Mouse (Mus musculus): ENCODE data around the gene Mylpf.

The Mylpf gene

DNA sequence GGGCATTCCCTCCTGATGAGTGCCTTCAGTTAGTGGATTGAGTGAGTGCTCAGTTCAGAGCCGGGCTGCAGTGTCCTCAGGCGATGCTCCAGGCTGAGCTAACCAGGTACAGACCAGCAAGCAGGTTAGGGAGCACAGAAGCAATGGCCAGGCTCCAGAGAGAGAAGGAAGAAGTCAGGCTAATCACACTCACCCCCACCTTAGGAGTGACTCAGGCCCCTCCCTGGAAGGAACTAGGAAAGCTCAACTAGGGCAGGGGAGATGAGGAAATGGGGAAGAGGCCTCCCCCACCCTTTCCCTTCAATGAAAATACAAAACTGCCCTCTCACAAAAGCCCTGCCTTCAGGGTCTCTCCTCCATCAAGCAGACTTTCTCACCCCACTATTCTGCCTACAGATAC lies 2.1 kb upstream of the Mylpf start:
- DNase-seq (ENCODE audit: low read depth): no peak

DNA sequence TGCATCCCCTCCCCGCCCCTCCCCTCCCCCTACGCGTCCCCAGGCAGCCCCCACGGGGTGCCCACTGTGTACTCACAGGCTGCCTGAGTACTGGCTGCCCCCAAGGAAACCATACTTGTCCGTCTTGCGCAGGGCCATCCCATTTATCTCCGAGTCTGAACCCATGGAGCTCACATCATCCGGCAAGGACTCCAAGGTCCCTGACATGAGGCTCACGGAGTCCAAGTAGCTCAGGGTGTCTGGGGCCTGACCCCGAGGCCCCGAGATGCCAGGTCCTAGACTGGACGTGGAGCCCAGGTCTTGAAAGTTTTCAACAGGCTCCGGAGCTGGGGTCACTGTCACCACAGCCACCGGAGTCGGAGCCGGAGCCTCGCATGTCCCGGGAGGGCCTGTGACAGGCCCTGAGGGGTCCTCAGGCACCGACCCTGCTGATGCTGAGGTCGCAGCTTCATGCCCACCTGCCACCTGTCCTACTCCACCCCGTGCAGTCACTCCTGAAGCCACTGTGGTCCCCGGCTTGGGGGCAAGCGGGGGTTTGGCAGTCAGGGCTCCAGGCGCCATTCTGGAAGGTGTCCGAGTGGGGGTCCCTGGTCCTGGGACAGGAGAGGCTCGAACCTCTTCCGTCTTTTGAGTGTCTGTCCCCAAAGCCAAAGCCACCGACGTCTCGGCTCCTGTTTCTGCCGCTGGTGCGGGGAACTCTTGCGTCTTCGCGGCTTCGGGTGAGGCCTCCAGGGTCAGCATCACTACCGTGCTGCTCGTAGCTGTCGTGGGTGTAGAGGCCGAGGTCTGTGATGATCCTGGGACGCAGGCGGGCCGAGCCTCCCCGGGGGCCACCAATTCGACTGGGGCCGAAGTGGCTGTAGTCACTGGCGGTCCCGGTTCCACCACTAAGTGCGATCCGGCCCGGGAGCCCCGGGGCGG lies 1.1 kb upstream of the Mylpf start:
- no peak for DNase-seq (ENCODE audit: low read depth)

DNA sequence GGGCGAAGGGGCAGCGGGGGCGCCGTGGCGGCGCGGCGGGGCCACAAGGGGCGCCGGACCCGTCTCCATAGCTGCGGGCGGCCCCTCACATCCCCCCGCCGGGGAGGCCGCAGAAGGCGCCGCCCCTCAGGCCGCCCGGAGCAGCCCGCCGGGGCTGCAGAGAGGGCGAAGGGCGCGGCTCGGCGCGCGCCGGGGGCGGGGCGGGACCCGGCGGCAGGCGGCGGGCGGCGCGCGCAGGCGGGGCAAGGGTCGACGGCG lies 466 bp upstream of the Mylpf start, which contains the start of gene Tbc1d10b:
Tbc1d10b (minus strand) TSS at position 174 of the 258 bp plus-strand sequence.
- no peak for DNase-seq (ENCODE audit: low read depth)

DNA sequence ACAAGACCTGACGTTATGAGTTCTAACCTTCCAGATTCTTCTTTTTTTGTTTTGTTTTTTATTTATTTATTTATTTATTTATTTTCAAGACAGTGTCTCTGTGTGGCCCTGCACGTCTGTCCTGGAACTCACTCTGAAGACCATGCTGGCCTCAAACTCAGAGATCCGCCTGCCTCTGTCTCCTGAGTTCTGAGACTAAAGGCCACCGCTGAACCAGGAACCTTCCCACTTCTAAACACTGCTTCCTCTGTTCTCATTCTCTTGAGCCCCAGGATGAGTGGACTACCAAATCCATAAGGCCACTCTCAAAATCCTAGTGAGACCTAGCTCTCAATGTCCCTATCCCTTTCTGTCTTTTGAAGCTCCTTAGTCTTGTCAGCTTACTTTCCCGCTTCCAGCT lies 1.2 kb downstream of the Mylpf start:
- no peak for DNase-seq (ENCODE audit: low read depth)

DNA sequence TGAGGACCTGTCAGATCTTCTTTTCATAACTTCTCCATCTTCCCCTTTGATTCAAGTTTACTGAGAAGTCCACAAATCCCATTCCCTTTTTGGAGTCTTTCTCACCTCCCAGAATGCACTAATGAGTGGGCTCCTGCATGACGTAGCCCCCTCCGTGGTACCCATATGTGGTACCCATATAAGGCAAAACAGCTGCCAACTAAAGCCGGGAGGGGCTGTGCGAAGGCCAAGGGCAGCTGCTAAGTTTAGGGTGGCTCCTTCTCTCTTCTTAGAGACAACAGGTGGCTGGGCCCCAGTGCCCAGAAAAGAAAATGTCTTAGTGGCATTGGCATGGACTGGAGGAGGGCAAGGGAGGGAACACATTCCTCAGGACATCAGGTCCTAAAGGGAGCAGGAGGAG lies 1.6 kb downstream of the Mylpf start:
- no peak for DNase-seq (ENCODE audit: low read depth)

DNA sequence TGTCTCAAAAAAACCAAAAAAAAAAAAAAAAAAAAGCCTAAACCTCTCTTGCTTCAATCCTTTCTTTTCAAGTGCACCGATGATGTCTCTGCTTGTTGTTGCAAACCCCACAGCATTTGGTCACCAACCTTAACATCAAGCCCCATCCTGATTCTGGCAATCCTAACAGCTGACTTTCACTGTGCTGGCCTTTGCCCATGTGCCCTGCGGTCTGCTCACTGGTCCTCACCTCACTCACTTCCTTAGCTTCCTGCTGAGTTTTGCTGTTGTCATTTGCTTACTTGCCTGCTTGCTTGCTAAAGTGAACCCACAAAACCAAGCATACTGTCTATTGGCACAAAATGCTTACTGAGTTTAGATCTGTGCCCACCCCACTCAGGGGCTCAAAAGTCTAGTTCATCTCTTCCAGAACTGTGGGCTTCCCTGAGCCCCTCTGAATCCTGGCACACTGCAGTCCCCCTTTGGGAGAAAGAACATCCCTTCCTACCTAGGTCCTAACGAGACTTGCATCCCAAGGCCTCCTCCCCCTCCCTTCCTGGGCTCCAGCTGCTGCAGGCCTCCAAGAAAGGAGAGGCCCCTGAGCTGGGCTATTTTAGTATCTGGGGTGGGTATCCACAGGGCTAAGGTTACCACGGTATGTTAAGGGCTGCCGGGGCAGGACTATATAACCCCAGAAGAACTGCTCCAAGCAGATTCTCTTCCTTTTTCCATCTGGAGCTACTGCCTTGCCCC lies 2.5 kb downstream of the Mylpf start:
- no peak for DNase-seq (ENCODE audit: low read depth)

DNA sequence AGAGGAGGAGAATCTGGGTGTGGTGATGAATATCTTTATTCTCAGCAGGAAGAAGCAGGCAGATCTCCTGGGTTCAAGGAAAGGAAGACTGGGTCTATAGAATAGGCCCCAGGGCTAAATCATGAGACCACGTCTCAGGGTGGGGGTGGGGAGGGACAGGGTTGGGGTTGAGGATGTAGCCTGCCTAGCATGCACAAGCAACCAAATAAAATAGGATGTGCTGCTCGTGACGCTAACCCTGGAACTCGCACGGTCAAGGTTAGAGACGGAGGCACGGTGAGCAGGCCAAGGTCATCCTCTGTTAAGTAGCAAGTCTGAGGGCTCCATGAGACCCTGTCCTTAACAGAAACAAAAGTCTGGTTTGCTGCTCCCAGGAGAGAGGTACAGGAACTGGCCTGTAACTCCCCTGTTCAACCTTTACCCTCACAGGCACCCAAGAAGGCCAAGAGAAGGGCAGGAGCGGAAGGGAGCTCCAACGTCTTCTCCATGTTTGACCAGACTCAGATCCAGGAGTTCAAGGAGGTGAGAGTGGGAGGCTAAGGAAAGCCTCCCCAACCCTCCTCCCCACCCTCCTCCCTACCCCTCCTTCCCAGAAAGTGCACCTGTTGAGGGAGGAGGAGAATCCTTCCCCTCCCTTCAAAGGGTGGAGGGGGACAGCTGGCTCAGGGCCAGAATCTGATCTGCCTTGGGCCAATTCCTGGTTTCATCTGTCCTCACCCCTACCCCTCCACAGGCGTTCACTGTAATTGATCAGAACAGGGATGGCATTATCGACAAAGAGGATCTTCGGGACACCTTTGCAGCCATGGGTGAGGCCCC lies 4.0 kb downstream of the Mylpf start:
- DNase-seq (ENCODE audit: low read depth): no peak

DNA sequence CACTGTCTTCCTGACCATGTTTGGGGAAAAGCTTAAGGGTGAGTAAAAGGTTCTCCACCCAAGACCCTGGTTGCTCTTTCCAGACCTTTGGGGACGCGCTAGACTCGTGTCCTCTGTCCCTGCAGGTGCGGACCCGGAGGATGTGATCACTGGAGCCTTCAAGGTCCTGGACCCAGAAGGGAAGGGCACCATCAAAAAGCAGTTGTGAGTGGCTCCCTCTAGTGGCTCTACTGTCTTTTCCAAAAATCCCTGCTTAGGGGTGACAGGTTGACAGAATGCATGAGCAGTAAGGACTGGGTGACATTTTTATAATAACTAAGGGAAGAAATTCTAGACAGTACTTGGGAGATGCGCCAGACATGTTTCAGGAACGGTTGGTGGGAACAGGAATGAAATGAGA lies 4.8 kb downstream of the Mylpf start:
- no peak for DNase-seq (ENCODE audit: low read depth)

DNA sequence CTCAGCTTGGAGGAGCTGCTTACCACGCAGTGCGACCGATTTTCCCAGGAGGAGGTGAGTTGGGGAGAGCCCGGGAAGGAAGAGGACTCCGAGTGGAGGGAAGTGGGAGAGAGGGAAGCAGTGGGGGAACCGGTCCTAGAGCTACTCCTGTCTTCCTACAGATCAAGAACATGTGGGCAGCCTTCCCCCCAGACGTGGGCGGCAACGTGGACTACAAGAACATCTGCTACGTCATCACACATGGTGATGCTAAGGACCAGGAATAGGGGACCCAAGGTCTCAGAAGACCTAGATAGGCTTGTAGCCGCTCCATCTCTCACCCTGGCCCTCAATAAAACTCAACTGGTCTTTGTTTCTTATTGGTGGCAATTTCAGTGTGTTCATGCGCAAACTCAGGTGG lies 5.2 kb downstream of the Mylpf start:
- DNase-seq (ENCODE audit: low read depth): no peak

DNA sequence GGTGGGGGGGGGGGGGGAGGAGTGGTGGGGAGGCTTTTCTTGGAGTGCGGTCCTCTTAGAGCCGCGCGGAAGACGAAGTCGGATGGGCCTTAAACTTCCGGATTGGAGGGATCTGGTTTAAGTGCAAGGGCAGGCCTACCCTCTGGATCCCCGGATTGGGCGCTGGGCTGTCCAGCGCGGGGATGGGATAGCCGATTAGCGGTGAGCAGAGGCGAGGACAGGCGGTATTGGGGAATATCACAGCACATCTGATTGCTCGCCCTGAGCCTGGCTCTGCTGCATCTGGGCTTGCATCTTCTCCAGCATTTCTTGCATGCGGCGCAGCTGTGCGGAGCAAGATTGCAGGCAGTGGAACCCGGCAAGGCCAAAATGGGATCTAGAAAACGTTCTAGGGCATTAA lies 5.8 kb downstream of the Mylpf start:
- no peak for DNase-seq (ENCODE audit: low read depth)

DNA sequence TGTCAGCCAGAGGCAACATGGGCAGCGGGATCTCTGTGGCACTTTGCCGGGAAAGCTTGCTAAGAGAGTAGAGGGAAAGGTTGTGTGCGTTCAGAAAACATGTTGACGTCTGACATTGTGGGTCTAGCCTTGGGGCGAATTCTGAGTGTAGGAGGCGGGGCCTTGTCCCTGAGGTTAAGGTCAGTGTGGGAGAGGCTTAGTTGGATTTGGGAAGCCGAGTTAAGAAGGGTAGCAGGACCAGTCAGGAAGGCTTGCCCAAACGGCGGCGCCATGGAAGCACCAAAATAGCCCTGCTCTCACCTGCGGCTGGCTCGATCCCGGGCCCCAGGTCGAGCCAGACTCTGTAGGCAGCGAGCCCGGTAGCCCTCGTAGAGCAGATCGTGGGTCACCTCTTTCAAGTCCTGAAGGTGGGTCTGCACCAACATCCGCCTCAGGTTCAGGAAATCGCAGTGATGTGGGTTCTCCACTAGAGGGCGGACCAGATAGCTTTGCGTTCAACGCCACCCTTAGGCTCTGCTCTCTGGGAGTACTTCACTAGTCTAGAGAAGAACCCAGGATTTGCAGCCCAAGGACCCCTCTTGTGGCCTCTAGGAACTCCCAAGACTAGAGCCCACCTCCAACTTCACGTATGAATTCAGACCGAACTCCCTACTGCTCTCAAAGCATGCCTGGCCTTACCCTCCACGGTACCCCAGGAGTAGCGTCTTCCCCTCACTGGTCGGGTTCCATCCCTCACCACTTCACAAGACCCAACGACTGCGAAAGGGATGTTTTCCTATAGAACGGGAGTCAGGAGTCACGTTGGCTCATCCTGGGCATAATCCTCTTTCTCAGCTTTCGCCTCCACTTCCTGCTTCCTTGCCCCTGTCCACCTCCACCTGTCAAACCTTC lies 6.5 kb downstream of the Mylpf start:
- no peak for DNase-seq (ENCODE audit: low read depth)

DNA sequence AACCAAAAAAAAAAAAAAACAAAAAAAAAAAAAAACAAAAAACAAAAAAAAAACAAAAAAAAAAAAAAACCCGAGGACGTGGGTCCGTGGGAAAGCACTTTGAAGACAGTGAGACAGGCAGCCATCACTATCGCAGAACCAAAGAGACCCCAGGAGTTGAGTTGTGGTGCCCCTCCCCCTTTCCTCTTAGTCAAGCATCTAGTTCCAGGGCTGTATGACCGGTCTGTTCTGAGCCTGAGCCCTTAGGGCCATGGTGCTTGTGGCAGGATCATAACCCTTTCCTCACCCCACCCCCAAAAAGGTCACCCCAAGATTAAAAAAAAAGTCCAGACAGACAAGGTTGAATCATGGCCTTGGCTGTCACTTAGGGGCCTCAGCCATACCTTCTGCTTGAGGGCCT lies 7.6 kb downstream of the Mylpf start:
- DNase-seq (ENCODE audit: low read depth): no peak

DNA sequence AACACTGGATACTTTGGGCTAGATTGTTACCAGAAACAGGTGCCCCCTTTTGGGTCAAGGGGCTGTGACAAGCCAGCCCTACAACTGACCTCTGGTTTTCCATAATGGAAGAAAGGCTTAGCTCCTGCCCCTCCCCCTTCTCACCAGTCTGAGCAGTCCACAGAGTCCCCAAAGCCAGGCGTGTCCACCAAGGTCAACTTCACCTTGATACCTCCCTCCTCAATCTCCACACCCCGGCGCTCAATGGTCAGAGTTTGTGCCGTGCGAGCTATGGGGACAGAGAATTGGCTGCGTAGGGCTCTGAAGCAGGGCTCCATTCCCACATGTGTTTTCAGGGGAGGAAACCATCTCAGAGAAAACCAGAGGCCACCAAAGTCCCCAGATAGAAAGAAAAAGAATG lies 8.8 kb downstream of the Mylpf start:
- no peak for DNase-seq (ENCODE audit: low read depth)

DNA sequence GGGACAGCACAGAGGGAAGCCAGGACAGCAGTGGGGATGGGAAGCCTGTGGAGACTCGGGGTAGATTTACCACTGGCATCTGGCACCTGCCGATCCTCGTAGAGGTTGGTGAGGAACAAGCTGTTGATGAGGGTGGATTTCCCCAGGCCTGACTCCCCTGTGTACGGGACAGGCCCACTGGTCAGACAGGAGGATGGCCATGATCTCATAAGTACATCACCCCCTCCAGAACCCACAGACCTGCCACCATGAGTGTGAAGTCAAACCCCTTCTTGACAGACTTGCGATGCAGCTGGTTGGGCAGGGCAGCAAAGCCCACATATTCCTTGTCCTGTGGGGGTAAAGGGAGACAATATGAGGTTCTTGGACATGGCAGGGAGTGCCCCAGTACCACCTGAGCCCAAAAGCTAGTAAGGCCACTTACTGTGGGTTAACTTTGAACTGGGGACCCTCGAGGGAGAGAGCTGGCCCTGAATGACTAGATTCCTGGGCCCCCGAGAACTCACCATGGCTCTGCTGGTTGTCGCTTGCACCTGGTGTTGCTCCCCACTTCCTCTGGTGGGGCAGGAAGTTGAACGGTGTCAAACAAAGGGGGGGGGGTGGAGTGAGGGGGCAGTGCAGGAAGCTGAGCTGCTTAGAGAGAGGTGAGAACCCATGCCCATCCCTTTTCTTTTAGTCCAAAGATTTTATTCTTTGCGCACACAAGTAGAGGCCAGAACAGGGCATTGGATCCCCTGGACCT lies 9.4 kb downstream of the Mylpf start:
- DNase-seq (ENCODE audit: low read depth): no peak

DNA sequence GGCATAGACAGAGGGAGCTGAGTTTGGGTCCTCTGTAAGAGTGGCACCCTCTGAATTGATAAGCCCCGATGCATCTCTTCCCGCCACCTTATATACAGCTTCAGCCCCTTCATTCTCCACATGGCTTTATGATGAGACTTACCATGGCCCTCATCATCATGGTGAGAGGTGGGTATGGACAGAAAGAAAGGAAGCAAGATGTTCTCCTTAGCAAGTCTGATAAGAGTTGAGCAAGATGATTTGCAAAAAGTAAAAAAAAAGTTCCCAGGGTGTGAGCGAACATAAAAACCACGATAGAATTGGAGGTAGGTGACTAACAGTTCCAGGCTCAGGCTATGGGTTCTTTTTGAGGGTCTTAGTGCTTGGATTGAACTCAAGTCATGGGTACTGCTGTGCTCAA lies 10.0 kb downstream of the Mylpf start:
- DNase-seq (ENCODE audit: low read depth): no peak

DNA sequence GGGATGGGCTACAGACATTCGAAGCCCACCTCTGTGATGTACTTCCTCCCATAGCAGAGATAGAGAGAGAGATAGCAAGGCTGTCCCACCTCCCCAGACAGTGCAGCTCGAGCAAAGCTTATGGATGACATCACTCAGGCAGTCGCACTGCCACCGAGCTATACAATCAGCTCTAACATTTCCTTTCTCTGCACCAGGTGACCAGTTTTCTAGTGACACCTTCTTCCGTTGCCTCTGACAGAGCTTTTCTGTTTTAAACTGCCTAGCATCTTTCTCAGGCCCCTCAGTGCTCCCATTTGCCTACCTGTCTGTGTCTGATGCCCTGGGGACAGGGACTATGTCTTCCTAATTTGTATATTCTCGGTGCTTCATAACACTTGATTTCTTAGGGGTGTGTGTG lies 11.8 kb downstream of the Mylpf start:
- no peak for DNase-seq (ENCODE audit: low read depth)

DNA sequence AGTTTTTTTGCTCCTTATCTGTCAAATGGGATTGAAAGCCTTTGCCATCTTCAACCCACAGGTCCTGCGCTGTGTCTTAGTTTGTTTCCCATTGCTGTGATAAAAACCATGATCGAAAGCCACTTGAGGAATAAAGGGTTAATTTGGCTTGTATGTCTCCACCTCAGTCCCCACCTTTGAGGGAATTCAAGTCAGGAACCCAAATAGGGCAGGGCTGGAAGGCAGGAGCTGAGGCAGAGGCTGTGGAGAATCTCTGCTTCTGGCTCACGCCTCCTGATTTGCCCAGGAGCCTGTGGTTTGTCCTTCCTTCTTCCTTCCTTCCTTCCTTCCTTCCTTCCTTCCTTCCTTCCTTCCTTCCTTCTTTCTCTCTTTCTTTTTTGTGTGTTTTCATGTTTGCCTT lies 14.4 kb downstream of the Mylpf start:
- DNase-seq (ENCODE audit: low read depth): no peak

DNA sequence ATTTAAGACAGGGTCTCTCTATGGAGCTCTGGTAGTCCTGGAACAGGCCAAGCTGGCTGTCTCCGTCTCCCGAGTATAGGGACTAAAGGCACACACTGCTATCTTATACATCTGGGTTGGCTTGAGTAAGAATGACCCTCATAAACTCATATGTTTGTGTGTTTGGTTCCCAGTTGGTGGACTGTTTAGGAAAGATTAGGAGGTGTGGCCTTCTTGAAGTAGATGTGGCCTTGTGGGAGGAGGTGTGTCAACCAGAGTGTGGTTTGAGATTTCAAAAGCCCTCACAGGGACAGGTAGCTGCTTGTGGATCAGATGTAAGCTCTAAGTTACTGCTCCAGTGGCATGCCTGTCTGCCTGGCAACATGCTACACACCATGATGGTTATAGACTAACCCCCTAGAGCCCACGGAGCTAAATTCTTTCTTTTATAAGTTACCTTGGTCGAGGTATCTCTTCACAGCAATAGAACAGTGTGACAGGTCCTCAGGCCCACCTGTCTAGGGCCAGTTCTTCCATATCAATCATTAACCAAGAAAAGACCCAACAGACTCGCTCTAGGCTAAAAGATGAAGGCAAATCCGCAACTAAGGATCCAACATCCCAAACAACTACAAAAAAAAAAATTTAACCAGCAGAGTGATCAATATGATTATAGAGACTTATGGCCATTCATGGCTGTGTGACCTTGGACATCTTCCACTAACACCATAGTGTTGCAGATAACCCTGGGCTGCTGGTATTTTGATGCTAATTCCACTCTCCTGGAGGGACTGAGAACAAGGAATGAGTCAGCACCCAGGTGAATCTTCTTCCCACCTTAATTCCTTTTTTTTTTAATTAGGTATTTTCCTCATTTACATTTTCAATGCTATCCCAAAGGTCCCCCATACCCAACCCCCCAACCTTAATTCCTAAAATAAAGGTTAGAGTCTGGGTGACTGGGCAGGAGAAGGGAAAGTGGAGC lies 15.1 kb downstream of the Mylpf start:
- DNase-seq (ENCODE audit: low read depth): no peak

DNA sequence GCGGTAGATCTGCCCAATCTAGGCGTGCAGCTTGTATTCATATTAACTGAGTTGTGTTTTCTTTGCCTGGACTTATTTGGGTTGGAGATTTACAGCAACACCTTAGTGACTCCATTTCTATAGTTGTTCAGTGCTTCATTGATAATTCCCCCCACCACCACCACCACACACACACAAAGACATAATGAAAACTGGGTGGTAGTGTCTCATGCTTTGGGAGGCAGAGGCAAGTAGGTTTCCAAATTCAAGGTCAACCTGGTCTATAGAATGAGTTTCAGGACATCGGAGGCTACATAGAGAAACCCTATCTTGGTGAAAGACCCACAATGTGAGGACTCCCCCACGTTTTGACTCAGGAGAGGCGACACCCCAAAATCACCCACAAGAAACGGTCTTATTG lies 15.9 kb downstream of the Mylpf start:
- no peak for DNase-seq (ENCODE audit: low read depth)

All from c-Kit-positive CD71-positive TER-119-negative erythroid progenitor cells, embryonic 14.5 days (primary cell).